Mouse (Mus musculus) embryo, embryonic 10.5 days (tissue): Measurements from ENCODE around the gene Slit1.

Experiments
- DNase-seq: peaks from one replicate; pipeline ENCODE4 v3.0.0-alpha.2; 2015; ENCODE audit warnings: low spot score

The Slit1 gene

GRCm38 (mm10) chr19:41724831-41725470 is 18.5 kb downstream of the Slit1 start:
- DNase-seq = peak; percentile 84

DNA sequence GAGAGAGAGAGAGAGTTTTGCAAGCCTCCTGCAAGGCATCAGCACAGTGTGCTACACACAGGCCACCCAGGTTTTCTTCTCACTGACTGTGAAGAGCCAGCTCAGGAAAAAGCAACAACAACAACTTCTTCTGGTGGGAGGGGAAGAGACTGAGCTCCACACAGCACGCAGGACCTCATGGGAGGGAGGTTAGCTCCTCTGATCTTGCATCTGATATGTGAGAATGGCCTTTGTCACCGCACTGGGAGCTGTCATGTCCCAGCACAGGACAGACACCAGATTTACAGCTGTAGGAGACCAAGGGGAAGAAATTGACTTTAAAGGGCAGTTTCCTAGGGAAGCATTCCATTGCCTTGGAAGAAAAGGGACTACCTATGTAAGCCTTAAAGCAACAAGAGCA is 20.1 kb downstream of the Slit1 start:
- DNase-seq = no peak

- DNase-seq = no peak
Observed at GRCm38 (mm10) chr19:41719436-41719835, 24.0 kb downstream of the Slit1 start.

DNA sequence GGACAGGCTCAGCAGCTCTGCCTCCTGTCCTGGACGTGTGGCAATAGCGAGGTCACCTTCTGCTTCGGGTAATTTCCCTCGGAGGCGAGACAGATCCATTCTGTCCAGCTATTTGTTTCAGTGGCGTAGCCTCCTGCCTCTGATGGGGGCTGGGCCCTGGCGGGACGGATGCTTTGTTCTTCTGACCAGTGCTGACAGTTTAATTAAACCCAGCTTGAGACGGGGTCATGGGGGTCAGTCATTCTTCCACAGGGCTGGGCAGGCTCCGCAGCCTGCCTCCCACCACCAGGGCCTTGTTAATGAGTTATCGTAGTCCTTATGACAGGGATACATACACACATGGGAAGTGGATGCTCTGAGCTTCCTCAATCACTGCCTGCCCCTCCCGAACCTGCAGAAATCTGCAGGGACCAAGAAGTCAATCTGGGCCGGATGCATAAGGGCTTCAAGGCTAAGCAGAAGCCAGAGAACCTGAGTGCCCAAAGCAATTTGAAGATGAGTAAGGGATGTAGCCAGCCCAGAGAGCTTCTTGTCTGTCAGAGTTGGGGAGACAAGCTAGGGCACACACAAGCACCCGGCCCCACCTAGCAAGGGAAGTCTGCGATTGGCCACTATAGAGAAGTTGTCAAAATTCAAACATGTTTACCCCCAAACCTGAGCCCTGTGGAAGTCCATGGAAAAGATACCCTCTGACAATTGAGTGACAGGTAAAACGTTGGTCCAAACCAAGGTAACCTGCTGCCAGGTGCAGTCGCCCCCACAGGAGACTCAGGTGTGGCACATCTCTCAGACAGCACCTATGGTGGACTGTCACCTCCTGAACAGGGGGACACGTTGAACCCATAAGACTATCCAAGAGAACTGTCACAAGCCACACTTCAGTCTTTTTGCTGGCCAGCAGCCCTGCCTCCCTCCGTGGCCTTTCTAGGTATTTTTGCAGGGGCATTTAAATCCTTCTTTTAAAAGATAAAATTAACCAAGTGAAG is 26.9 kb downstream of the Slit1 start:
- DNase-seq = peak; percentile 96

- DNase-seq = no peak
Observed at GRCm38 (mm10) chr19:41714431-41714917, 29.0 kb downstream of the Slit1 start.

- DNase-seq = no peak
Observed at GRCm38 (mm10) chr19:41712829-41713228, 30.6 kb downstream of the Slit1 start.

- no peak for DNase-seq
Observed at GRCm38 (mm10) chr19:41711665-41712064, 31.8 kb downstream of the Slit1 start.

DNA sequence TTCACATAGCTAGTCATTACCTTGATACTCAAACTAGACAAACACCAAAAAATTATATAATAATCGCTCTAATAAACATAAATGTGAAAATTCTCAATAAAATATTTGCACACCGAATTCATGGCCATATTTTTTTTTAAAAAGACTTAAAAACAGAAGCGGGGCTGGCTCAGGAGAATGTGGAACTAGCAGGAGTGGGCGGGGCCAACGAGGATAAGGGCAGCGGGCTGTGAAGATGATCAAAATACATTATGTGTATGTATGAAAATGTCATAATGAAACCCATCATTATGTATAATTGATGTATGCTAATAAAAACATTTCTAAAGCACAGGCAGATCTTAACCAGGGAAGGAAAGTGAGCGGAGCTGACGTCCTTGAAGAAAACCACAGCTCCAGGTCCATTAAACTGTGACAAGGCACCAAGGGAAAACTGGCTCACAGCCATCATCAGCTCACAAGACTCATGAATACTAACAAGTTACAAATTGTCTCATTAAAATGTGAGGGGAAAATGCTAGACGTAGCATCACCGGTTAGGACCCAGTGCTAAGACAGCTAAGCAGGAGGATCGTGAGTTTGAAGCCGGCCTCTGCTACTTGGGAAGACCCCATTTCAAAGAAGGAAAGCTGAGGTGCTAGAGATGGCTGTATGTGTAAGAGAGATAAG is 33.8 kb downstream of the Slit1 start:
- DNase-seq = no peak

GRCm38 (mm10) chr19:41707850-41708249 is 35.6 kb downstream of the Slit1 start:
- no peak for DNase-seq

GRCm38 (mm10) chr19:41706094-41706828 is 37.2 kb downstream of the Slit1 start:
- DNase-seq = no peak

DNA sequence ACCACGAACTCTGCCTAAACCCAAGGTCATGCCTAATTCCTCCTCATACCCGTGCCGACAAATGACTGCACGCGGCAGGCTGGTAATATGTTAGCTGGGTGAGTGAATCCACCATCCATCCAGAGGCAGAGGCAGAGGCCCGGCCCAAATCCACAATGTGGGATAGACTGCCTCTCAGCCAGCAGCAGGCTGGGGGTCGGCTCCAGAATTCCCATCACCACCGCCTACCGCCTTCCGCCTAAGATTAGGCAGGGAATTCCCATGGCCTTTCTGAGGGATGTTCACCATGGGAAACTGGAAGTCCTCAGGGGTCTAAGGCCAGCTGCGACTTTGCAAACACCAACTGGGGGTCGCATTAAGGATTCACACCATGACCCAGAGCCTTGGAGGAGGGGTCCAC is 38.0 kb downstream of the Slit1 start:
- no peak for DNase-seq

DNA sequence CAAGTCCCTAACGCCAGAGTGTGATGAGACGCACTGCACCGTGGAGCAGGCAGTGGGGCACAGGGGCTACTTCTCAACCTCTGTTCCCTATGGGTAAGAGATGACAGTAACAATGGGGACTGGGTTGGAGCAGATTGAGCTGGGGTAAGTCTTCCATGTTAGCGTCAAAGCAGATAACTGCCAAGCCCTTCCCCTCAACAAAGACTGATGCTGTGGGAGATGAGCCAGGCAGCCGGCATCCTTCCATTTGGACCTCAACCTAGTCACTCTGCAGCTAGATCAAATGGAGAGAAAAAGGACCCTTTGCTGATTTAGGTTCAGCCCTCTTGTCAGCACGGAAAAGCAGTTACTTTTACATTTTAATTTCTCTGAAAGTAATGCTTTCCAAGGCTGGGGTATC is 40.8 kb downstream of the Slit1 start:
- no peak for DNase-seq

GRCm38 (mm10) chr19:41698857-41699424 is 44.5 kb downstream of the Slit1 start:
- DNase-seq = peak; percentile 83

DNA sequence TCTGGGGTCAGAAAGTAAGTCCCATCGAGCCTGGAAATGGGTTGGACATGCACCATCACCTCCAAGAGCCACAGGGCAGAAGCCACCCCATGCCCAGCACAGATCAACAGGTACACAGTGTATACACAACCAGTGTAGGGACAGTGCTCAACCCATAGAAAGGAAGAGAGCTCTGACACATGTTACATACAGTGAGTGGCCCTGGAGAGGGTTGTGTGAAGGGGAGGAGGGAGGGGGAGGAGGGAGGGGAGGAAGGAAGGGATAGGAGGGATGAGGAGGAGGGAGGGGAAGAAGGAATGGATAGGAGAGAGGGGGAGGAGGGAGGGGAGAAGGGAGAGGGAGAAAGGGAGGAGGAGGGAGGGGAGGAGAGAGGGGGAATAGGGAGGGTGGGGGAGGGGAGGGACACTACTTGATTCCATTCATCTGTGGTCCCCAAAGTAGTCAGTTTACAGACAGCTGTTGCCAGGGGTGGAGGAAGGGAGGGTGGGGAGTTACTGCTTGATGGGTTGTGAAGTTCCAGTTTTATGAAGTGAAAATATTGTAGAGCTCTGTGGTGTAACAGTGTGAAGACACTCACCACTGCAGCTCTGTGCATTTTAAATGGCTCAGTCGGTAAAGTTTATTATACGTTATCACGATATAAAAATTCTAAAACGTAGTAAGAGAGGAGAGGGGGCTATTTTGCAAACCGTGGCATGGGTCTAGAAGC is 45.5 kb downstream of the Slit1 start:
- no peak for DNase-seq

DNA sequence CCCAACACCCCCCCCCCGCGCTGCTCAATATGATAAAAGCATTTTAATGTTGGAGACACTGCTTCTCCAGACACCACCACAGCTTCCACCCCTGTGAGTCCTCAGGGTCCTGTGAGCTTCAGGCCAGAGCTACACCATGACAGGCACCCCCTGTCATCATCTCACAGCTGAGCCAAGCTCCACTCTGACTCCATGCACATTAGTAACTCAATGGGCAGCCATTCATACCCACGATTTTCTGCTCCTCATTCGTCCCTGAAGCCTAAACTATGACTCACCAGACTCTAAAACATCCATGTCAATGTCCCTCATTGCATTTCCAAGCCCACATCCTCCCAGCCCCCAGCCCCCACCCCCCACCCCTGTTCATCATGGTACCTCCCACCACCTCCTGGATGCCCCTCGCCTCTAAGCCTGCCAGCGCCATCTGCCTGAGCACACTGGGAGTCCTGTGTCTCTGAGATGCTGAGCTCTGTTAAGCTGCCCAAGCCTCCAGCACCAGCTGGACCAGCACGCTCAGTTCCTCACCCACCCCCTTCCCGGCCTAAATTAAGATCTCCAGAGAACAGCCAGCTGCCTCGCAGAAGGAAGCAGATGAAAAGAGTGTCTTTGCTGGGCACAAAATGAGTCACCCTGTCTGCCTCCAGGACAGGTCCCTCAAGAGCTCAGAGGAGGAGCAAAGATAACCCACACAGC is 46.2 kb downstream of the Slit1 start:
- peak; percentile 68 for DNase-seq

GRCm38 (mm10) chr19:41696443-41696842 is 47.0 kb downstream of the Slit1 start:
- DNase-seq = no peak

DNA sequence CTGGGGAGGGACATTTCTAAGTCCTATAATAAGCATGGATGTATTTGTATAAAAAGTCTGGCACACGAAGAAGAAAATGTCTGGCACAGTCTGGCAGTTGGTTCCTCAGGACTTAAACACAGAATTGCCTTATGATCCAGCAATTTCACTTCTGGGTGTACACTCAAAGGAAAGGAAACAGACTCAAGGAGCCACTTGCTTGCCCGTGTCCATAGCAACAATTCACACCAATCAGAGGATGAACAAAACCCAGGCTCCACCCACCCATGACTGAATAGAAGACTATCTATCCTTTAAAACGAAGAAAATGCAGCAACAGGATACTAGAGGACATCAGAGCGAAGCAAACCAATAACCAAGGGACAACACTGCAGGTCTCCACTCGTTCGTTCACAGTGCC is 48.4 kb downstream of the Slit1 start:
- DNase-seq = no peak

DNA sequence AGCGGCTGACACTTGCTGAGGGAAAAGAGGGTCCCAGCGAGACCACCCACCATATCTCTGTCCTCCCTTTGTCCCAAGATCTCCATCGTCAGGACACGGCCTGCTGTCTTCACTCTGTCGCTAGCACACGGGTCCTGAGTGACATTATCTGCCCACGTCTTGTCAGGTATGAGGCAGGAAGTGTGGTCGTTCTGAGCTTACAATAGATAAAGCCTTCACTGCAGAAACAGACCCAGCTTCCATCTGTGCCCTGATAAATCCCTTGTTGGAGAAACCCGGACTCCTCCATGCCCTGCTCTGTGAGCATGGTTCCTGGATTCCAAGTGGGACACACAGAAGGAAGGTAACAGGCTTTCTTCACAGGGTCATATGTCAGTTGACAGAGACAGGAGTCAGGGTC is 48.9 kb downstream of the Slit1 start:
- no peak for DNase-seq

GRCm38 (mm10) chr19:41693727-41694126 is 49.7 kb downstream of the Slit1 start:
- peak; percentile 80 for DNase-seq

DNA sequence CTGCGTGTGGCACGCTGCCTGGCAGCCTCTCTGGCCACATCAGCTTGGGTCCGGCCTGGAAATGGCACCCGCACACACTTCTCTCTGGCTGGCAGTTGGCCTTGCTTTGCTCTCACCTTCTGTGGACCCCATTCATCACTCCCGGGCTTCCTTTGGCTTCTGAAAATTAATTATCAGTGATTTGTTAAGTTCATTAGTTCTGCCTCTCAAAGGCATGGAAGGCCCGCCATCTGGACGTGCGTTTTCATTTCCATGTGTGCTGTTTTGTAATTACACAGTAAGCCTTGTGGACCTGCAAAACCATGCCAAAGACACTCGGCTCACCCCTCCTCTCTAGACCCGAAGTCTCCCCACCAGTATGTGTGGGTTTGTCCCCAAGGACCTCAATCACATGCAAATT is 53.4 kb downstream of the Slit1 start:
- DNase-seq = no peak
